Mouse (Mus musculus): Measurements from ENCODE around the gene Igdcc3. TPM values are rescaled to one million over a fixed set of nuclear protein-coding genes. Genes with fewer than 3 reads are reported as not detected.

Igdcc3 gene
- polyA plus RNA-seq, 1 experiment from 2014 or later = 4.1 TPM

DNA sequence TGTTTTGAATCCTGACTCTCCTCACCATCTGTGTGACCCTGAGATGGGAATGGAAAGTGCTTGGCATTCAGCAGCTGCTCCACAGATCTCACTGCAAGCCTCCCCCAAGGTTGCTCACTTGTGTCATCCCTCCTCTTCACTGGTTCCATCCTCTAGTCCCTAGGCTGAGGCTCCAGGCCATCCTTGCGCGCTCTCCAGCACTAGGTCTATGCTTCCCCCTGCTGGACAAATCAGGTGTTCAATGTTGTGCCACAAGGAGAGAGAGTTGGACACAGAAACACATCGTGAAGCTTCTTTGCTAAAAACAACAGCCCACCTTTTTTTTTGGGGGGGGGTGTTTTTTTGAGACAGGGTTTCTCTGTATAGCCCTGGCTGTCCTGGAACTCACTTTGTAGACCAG, 20.1 kb upstream of the Igdcc3 start:
- no peak overlapping the region for H3K4me3 ChIP-seq (ENCODE audit: low read depth, low read length)
- peaks cover 7% of the 10 kb centered on the region; the same call in 1 of the 2 replicates for H3K27me3 ChIP-seq (ENCODE audit: insufficient read depth, low read length)
- peak; percentile 94 for TF ChIP-seq CTCF (IDR thresholded peaks at IDR 0.05; ENCODE audit: low read depth)
- H3K9ac ChIP-seq = no peak overlapping the region
- no peaks in the 10 kb centered on the region for H3K9me3 ChIP-seq (ENCODE audit: low read depth, low read length)
- ATAC-seq (ENCODE audit: insufficient read depth) (peak; percentile 71; the same call in 1 of the 2 replicates), DNase-seq (peak; percentile 93)
- no peak overlapping the region for H3K27ac ChIP-seq (ENCODE audit: low read depth)
- peaks cover 34% of the 10 kb centered on the region for H3K36me3 ChIP-seq (ENCODE audit: insufficient read depth)
- WGBS = 13% methylated on average over 3 of the region's 3 CpGs
- no peak overlapping the region for H3K4me2 ChIP-seq
- no peaks in the 10 kb centered on the region for H3K4me1 ChIP-seq (ENCODE audit: insufficient read depth)

DNA sequence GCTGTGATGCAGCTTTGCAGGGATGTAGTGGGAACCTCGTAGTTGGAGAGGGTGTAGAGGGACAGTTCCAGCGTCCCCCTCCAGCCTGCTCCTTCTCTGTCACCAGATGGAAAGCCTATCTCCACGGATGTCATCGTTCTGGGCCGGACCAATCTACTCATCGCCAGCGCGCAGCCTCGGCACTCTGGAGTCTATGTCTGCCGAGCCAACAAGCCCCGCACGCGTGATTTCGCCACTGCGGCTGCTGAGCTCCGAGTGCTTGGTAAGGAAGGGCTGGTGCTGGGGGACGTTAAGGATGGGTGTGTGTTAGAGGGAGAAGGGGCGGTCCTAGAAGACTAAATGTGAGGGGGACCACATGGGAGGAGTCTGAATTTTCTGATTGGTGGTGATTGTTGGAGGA, 18.4 kb upstream of the Igdcc3 start:
- Histone ChIP-seq H3K9me3 (ENCODE audit: low read depth, low read length) (no peaks in the 10 kb centered on the region), H3K4me3 (ENCODE audit: low read depth, low read length) (no peak overlapping the region), H3K27ac (ENCODE audit: low read depth) (no peak overlapping the region), H3K36me3 (ENCODE audit: insufficient read depth) (peaks cover 43% of the 10 kb centered on the region), H3K9ac (no peak overlapping the region; the same call in 1 of the 2 replicates), H3K4me1 (ENCODE audit: insufficient read depth) (no peaks in the 10 kb centered on the region), H3K4me2 (peak overlapping the region; percentile 29; the same call in 1 of the 2 replicates), H3K27me3 (ENCODE audit: insufficient read depth, low read length) (peaks cover 7% of the 10 kb centered on the region; the same call in 1 of the 2 replicates)
- TF ChIP-seq CTCF (IDR thresholded peaks at IDR 0.05; ENCODE audit: low read depth) = no peak
- peak; percentile 15; the same call in 1 of the 2 replicates for ATAC-seq (ENCODE audit: insufficient read depth)
- 15% methylated on average over 18 of the region's 18 CpGs for WGBS
- DNase-seq = peak; percentile 51

GRCm38 (mm10) chr9:65123552-65124168, 17.3 kb upstream of the Igdcc3 start:
- Histone ChIP-seq H3K27ac (ENCODE audit: low read depth) (no peak overlapping the region), H3K4me1 (ENCODE audit: insufficient read depth) (no peaks in the 10 kb centered on the region), H3K9ac (peak overlapping the region; percentile 51), H3K4me3 (ENCODE audit: low read depth, low read length) (peak overlapping the region; percentile 35), H3K4me2 (peak overlapping the region; percentile 83), H3K36me3 (ENCODE audit: insufficient read depth) (peaks cover 38% of the 10 kb centered on the region), H3K9me3 (ENCODE audit: low read depth, low read length) (no peaks in the 10 kb centered on the region), H3K27me3 (ENCODE audit: insufficient read depth, low read length) (peaks cover 7% of the 10 kb centered on the region; the same call in 1 of the 2 replicates)
- DNase-seq (peak; percentile 85), ATAC-seq (ENCODE audit: insufficient read depth) (peak; percentile 62)
- peak; percentile 83 for TF ChIP-seq CTCF (IDR thresholded peaks at IDR 0.05; ENCODE audit: low read depth)
- 9% methylated on average over 47 of the region's 48 CpGs for WGBS

GRCm38 (mm10) chr9:65128123-65128815, 12.7 kb upstream of the Igdcc3 start:
- ATAC-seq (ENCODE audit: insufficient read depth) (peak; percentile 22; the same call in 1 of the 2 replicates), DNase-seq (peak; percentile 72)
- H3K4me3 ChIP-seq (ENCODE audit: low read depth, low read length) = peak overlapping the region; percentile 14
- H3K4me2 ChIP-seq = peak overlapping the region; percentile 52
- H3K9me3 ChIP-seq (ENCODE audit: low read depth, low read length) = no peaks in the 10 kb centered on the region
- no peak overlapping the region for H3K27ac ChIP-seq (ENCODE audit: low read depth)
- H3K27me3 ChIP-seq (ENCODE audit: insufficient read depth, low read length) = peaks cover 7% of the 10 kb centered on the region; the same call in 1 of the 2 replicates
- H3K36me3 ChIP-seq (ENCODE audit: insufficient read depth) = peaks cover 40% of the 10 kb centered on the region
- WGBS = 21% methylated on average over 25 of the region's 25 CpGs
- H3K4me1 ChIP-seq (ENCODE audit: insufficient read depth) = no peaks in the 10 kb centered on the region
- H3K9ac ChIP-seq = 0 out of 2 replicates have a peak overlapping the region, but pooled peaks have one; percentile 10
- peak; percentile 67 for TF ChIP-seq CTCF (IDR thresholded peaks at IDR 0.05; ENCODE audit: low read depth)

DNA sequence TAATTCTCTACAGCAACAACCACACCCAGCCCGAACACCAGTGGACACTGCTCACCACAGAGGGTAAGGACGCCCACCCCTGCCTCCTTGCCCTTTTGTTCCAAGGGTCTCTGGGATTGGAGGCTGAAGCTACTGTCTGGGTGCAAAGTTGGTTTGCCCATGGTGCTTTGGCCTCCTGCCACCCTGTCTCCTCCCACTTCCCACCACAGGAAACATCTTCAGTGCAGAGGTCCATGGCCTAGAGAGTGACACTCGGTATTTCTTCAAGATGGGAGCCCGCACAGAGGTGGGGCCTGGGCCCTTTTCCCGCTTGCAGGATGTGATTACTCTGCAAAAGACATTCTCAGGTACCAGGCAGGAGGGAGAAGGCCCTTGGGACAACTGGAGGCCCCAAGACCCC, 9.3 kb upstream of the Igdcc3 start:
- ATAC-seq (ENCODE audit: insufficient read depth) (no peak), DNase-seq (no peak)
- Histone ChIP-seq H3K36me3 (ENCODE audit: insufficient read depth) (peaks cover 43% of the 10 kb centered on the region), H3K27ac (ENCODE audit: low read depth) (no peak overlapping the region), H3K4me2 (no peak overlapping the region), H3K27me3 (ENCODE audit: insufficient read depth, low read length) (no peaks in the 10 kb centered on the region), H3K4me1 (ENCODE audit: insufficient read depth) (no peaks in the 10 kb centered on the region), H3K4me3 (ENCODE audit: low read depth, low read length) (no peak overlapping the region), H3K9ac (no peak overlapping the region), H3K9me3 (ENCODE audit: low read depth, low read length) (no peaks in the 10 kb centered on the region)
- no peak for TF ChIP-seq CTCF (IDR thresholded peaks at IDR 0.05; ENCODE audit: low read depth)
- 72% methylated on average over 5 of the region's 5 CpGs for whole genome bisulfite sequencing

DNA sequence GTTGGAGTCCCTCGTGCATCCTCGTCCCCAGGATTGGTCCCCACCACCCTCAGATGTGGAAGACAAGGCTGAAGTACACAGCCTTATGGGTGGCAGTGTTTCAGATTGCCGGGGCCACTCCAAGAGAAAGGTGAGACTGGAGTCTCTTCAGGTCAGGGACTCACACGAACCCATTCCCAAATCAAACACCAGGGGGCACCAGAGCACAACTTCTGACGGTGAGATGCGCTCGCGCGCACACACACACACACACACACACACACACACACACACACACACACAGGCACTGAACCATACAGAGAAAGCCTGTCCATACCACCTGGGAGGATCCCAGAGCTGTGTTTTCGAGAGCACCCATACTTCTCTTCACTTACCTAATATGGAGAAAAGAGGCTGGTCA, 7.2 kb upstream of the Igdcc3 start:
- Histone ChIP-seq H3K36me3 (ENCODE audit: insufficient read depth) (peaks cover 36% of the 10 kb centered on the region), H3K9ac (no peak overlapping the region), H3K27ac (ENCODE audit: low read depth) (no peak overlapping the region), H3K4me2 (no peak overlapping the region), H3K27me3 (ENCODE audit: insufficient read depth, low read length) (no peaks in the 10 kb centered on the region), H3K4me3 (ENCODE audit: low read depth, low read length) (no peak overlapping the region), H3K9me3 (ENCODE audit: low read depth, low read length) (no peaks in the 10 kb centered on the region), H3K4me1 (ENCODE audit: insufficient read depth) (no peaks in the 10 kb centered on the region)
- peak; percentile 92 for TF ChIP-seq CTCF (IDR thresholded peaks at IDR 0.05; ENCODE audit: low read depth)
- peak; percentile 30; the same call in 1 of the 2 replicates for ATAC-seq (ENCODE audit: insufficient read depth)
- DNase-seq = peak; percentile 89
- 4% methylated on average over 9 of the region's 10 CpGs for WGBS

DNA sequence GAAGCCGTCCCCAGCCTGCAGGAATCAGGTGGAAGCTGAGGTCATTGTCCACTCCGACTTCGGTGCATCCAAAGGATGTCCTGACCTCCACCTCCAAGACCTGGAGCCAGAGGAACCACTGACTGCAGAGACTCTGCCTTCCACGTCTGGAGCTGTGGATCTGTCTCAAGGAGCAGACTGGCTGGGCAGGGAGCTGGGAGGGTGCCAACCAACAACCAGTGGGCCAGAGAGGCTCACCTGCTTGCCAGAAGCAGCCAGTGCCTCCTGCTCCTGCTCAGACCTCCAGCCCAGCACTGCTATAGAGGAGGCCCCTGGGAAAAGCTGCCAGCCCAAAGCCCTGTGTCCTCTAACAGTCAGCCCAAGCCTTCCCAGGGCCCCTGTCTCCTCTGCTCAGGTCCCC, 5.9 kb upstream of the Igdcc3 start:
- Histone ChIP-seq H3K27me3 (ENCODE audit: insufficient read depth, low read length) (no peaks in the 10 kb centered on the region), H3K4me1 (ENCODE audit: insufficient read depth) (no peaks in the 10 kb centered on the region), H3K9me3 (ENCODE audit: low read depth, low read length) (no peaks in the 10 kb centered on the region), H3K4me3 (ENCODE audit: low read depth, low read length) (no peak overlapping the region), H3K27ac (ENCODE audit: low read depth) (no peak overlapping the region), H3K9ac (no peak overlapping the region), H3K36me3 (ENCODE audit: insufficient read depth) (peaks cover 37% of the 10 kb centered on the region), H3K4me2 (no peak overlapping the region)
- DNase-seq = no peak
- 84% methylated on average over 4 of the region's 4 CpGs for WGBS
- no peak for ATAC-seq (ENCODE audit: insufficient read depth)
- no peak for TF ChIP-seq CTCF (IDR thresholded peaks at IDR 0.05; ENCODE audit: low read depth)

Data from lung, embryonic 14.5 days (tissue).